Mouse (Mus musculus) embryo, embryonic 9.5 days (tissue): ENCODE results near the gene Zfand2b.

Experiments used
- DNase-seq: peaks from one replicate; pipeline ENCODE4 v3.0.0-alpha.2; 2017; ENCODE audit errors: extremely low spot score

Zfand2b gene

GRCm38 (mm10) chr1:75159540-75160255, 8.7 kb upstream of the Zfand2b start:
- DNase-seq = no peak

GRCm38 (mm10) chr1:75160256-75160617, 8.2 kb upstream of the Zfand2b start:
- no peak for DNase-seq

GRCm38 (mm10) chr1:75168093-75168471, 364 bp upstream of the Zfand2b start:
- DNase-seq = no peak

GRCm38 (mm10) chr1:75179334-75180104, 11.1 kb downstream of the Zfand2b start:
- DNase-seq = peak; percentile 8

GRCm38 (mm10) chr1:75180105-75180590, 11.7 kb downstream of the Zfand2b start, which contains the start of gene Abcb6:
Gene Abcb6 (minus strand): TSS chr1:75180392.
- peak; percentile 89 for DNase-seq

- no peak for DNase-seq
These were observed 12.3 kb downstream of the Zfand2b start for GRCm38 (mm10) chr1:75180741-75181140.

- DNase-seq = no peak
These were observed 13.0 kb downstream of the Zfand2b start for GRCm38 (mm10) chr1:75181377-75181870.

- DNase-seq = no peak
These were observed 13.7 kb downstream of the Zfand2b start for GRCm38 (mm10) chr1:75182160-75182559.

GRCm38 (mm10) chr1:75185495-75185894, 17.0 kb downstream of the Zfand2b start:
- no peak for DNase-seq

GRCm38 (mm10) chr1:75187126-75187525, 18.7 kb downstream of the Zfand2b start:
- no peak for DNase-seq

GRCm38 (mm10) chr1:75187914-75188483, 19.6 kb downstream of the Zfand2b start:
- DNase-seq = no peak

GRCm38 (mm10) chr1:75190577-75190976, 22.1 kb downstream of the Zfand2b start:
- DNase-seq = no peak

GRCm38 (mm10) chr1:75191258-75191621, 22.8 kb downstream of the Zfand2b start:
- DNase-seq = no peak

GRCm38 (mm10) chr1:75191622-75192402, 23.4 kb downstream of the Zfand2b start, which contains the start of the genes Ankzf1 and Atg9a:
Gene Ankzf1 (plus strand): TSS chr1:75192151.
Gene Atg9a (minus strand): TSS chr1:75192196.
- peak; percentile 96 for DNase-seq

- no peak for DNase-seq
These were observed 24.0 kb downstream of the Zfand2b start for GRCm38 (mm10) chr1:75192452-75192851.

GRCm38 (mm10) chr1:75201236-75201635, 32.8 kb downstream of the Zfand2b start:
- no peak for DNase-seq

GRCm38 (mm10) chr1:75208967-75209678, 40.7 kb downstream of the Zfand2b start:
- peak; percentile 35 for DNase-seq

GRCm38 (mm10) chr1:75210136-75211087, 42.0 kb downstream of the Zfand2b start, which contains the start of the genes Glb1l and Stk16:
Gene Glb1l (minus strand): TSS chr1:75210813.
Gene Stk16 (plus strand): TSS chr1:75210838.
- peak; percentile 95 for DNase-seq

- DNase-seq = no peak
These were observed 42.8 kb downstream of the Zfand2b start for GRCm38 (mm10) chr1:75211141-75211708.
